Mouse (Mus musculus) cerebellum, adult 2 months (tissue): ENCODE data around the gene Arpp19. TPM values are rescaled to one million over a fixed set of nuclear protein-coding genes. Genes with fewer than 3 reads are reported as not detected.

Experiments
- DNase-seq, 2 experiments: peaks; one replicate each; pipeline ENCODE4 v3.0.0; 2021
- H3K27ac ChIP-seq: fragments of 200-500 bp; 2 replicates; pipeline ENCODE4 v1.5.1; 2012; ENCODE audit warnings: low read length, control low read depth, inconsistent platforms; ENCODE audit not compliant: insufficient read depth
- H3K27me3 ChIP-seq: fragments of 200-500 bp; 2 replicates; pipeline ENCODE4 v1.6.1; 2012; ENCODE audit warnings: inconsistent platforms, mild to moderate bottlenecking, low read length, moderate library complexity; ENCODE audit not compliant: control insufficient read depth, insufficient read depth
- H3K4me1 ChIP-seq: fragments of 200-500 bp; 2 replicates; pipeline ENCODE4 v1.6.1; 2011; ENCODE audit warnings: low read length; ENCODE audit not compliant: control insufficient read depth, insufficient read depth
- H3K4me3 ChIP-seq: fragments of 200-500 bp; replicated peaks from 2 replicates; pipeline ENCODE3; 2011; ENCODE audit warnings: mild to moderate bottlenecking, low read depth, low read length, control low read depth; ENCODE audit not compliant: insufficient read depth
- CTCF ChIP-seq: fragments of 200-500 bp; IDR thresholded peaks from 2 replicates; pipeline ENCODE4 v1.5.1; 2011; ENCODE audit warnings: low read depth, mild to moderate bottlenecking, control low read depth, low read length, moderate library complexity, borderline replicate concordance; ENCODE audit not compliant: insufficient read depth
- POLR2A ChIP-seq: fragments of 200-500 bp; IDR thresholded peaks from 2 replicates; pipeline ENCODE4 v1.6.1; 2011; ENCODE audit warnings: low read length, control low read depth, borderline replicate concordance; ENCODE audit not compliant: insufficient read depth
- WGBS: fragments of 180-500 bp; shearing (Covaris S2); methylation state at CpG from one replicate; pipeline ENCODE4 v1.1.7; 2018; 5-methylcytosine and 5-hydroxymethylcytosine counted together
- polyA plus RNA-seq: library from polyadenylated mRNA; depleted of rRNA; stranded (reverse); fragments of >200 nt; gene quantifications from 2 replicates; pipeline ENCODE4 v1.2.3, GENCODE M21; 2012; rRNA removed

Gene Arpp19
- polyA plus RNA-seq, 1 experiment, result 74.5 TPM

DNA sequence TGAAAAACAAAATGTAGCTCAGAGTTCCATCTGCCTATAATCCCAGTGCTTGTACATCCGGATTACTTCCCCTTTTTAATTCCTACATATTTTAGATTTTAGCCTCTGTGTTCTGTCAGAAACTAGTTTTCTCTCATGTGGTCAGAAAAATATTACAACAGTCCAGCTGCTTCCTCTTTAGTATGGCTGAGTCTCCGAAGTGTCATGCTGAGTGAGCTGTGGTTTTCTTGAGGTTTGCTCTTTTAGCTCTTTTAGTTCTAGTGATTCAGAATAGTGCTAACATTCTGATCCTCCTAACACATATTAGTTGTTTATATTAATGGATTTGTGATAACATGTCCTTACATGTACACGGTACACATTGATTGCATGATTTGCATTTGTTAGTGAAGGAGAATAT lies 57.3 kb downstream of the Arpp19 start:
- Histone ChIP-seq H3K4me1 (peaks cover 6% of the 10 kb centered on the region), H3K27ac (no peak overlapping the region), H3K27me3 (no peaks in the 10 kb centered on the region), H3K4me3 (no peak overlapping the region)
- TF ChIP-seq POLR2A (no peak), CTCF (no peak)
- WGBS, result 60% methylated on average over 3 of the region's 3 CpGs
- DNase-seq, result no peak

DNA sequence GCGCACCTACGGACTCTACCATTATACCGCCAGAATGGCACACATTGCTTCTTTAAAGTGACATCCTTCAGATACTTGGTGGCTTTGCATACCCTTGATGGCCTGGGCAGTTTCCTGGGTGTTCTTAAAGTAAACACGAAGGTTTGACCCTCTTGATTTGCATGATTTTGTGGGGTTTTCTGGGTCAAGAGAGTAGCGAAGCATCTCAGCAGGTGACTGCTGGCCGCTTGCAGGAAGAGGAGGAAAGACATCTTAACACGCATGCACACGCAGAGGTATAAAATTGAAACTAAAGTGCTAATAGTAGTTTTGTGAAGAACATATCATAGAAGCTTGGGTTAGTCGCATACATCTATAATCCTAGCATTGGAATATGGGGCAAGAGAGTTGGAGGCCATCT lies 61.5 kb downstream of the Arpp19 start:
- Histone ChIP-seq H3K4me1 (peaks cover 3% of the 10 kb centered on the region; the same call in 1 of the 2 replicates), H3K27ac (no peak overlapping the region), H3K4me3 (no peak overlapping the region), H3K27me3 (no peaks in the 10 kb centered on the region)
- no peak for TF ChIP-seq POLR2A
- no peak for DNase-seq
- WGBS, result 97% methylated on average over 9 of the region's 9 CpGs

DNA sequence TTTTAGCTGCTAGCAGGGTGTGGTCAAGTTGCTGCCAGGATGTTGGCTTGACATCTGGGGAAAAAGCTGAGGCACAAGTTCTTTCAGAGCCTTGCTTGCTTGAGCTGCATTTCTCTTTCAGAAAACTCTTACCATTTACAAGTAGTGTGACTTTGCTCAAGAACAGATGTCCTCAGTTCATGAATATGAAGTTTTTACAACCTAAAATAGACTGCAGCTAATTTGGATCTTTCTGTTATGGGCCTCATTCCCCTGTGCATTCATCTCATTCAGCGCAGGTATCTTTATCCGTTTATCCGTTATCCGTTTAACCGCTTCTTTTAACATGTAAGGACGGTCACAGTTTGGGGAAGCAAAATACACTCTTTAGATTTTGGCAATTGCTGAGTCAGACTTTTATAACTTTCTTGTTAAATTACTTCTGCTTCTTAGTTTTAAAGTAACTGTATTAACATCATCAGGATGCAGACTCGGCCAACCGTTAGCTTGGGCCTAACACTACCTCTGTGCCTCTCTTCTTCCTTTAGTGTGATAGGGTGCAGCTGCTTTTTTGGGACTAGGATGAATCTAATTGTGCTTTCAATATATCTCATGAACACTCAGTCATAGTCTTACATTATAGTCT lies 62.9 kb downstream of the Arpp19 start:
- 95% methylated on average over 8 of the region's 8 CpGs for WGBS
- no peaks in the 10 kb centered on the region for H3K27me3 ChIP-seq
- H3K27ac ChIP-seq, result no peak overlapping the region
- DNase-seq, result no peak
- TF ChIP-seq CTCF (no peak), POLR2A (no peak)
- no peak overlapping the region for H3K4me3 ChIP-seq
- peaks cover 3% of the 10 kb centered on the region; the same call in 1 of the 2 replicates for H3K4me1 ChIP-seq

DNA sequence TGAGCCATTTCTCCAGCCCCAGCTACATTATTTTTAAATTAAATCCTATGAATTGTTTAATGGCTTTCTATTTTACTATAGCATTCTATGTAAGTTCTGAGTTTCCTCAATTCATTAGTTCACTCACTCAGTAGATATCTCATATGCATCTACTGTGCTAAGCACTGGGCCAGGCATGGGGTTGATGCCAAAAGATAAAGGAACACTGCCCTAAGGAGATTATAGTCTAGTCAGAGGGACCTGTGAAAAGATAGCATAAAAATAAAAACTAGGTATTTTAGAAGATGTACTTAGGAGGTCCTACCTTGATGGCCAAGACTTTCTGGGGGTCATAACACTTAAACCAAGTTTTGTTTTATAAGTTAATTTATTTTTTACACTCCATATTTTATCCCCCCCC lies 64.7 kb downstream of the Arpp19 start:
- H3K27me3 ChIP-seq, result no peaks in the 10 kb centered on the region
- H3K4me1 ChIP-seq, result peaks cover 3% of the 10 kb centered on the region; the same call in 1 of the 2 replicates
- no peak overlapping the region for H3K4me3 ChIP-seq
- TF ChIP-seq POLR2A, result no peak
- no peak for TF ChIP-seq CTCF
- no peak for DNase-seq
- H3K27ac ChIP-seq, result no peak overlapping the region

Other genes with a start within 250 kb of the Arpp19 start
- gene Onecut1, start 175.7 kb upstream of the Arpp19 start, polyA plus RNA-seq, result 0.21 and 0.22 TPM in 2 replicates
- 36.2 and 39.2 TPM in 2 replicates for gene Fam214a, start 84.7 kb upstream of the Arpp19 start, polyA plus RNA-seq
- gene Myo5a, start 33.4 kb downstream of the Arpp19 start, polyA plus RNA-seq, result 86.4 and 89.9 TPM in 2 replicates
- gene Myo5c, start 194.4 kb downstream of the Arpp19 start, polyA plus RNA-seq, result 3.9 and 4.1 TPM in 2 replicates